Mouse (Mus musculus): ENCODE measurements at regions not wholly inside any gene's neighbourhood (a gene's known extent, or its start where the extent isn't known, plus 50 kb on each side); places are given as distances from the start of the nearest gene placed in this dataset.

- DNase-seq (ENCODE audit: low read depth) = no peak
Measured at GRCm38 (mm10) chr14:54098122-54098775, 155.7 kb downstream of the Dad1 start.

GRCm38 (mm10) chr14:54097026-54097425 is 156.9 kb downstream of the Dad1 start:
- no peak for DNase-seq (ENCODE audit: low read depth)

- no peak for DNase-seq (ENCODE audit: low read depth)
Measured at GRCm38 (mm10) chr14:54092444-54092843, 161.5 kb downstream of the Dad1 start.

GRCm38 (mm10) chr14:54086660-54087059 is 167.2 kb downstream of the Dad1 start:
- DNase-seq (ENCODE audit: low read depth) = no peak

- DNase-seq (ENCODE audit: low read depth) = no peak
Measured at GRCm38 (mm10) chr14:54074659-54075058, 179.2 kb downstream of the Dad1 start.

- no peak for DNase-seq (ENCODE audit: low read depth)
Measured at GRCm38 (mm10) chr14:54072283-54072912, 181.5 kb downstream of the Dad1 start.

GRCm38 (mm10) chr14:54070240-54070639 is 183.7 kb downstream of the Dad1 start:
- DNase-seq (ENCODE audit: low read depth) = no peak

GRCm38 (mm10) chr14:54068684-54069083 is 185.2 kb downstream of the Dad1 start:
- DNase-seq (ENCODE audit: low read depth) = no peak

- no peak for DNase-seq (ENCODE audit: low read depth)
Measured at GRCm38 (mm10) chr14:54065466-54065865, 188.4 kb downstream of the Dad1 start.

GRCm38 (mm10) chr14:54064541-54065402 is 189.1 kb downstream of the Dad1 start:
- DNase-seq (ENCODE audit: low read depth) = no peak

- DNase-seq (ENCODE audit: low read depth) = no peak
Measured at GRCm38 (mm10) chr14:54061570-54061969, 192.3 kb downstream of the Dad1 start.

GRCm38 (mm10) chr14:54059776-54060175 is 194.1 kb downstream of the Dad1 start:
- DNase-seq (ENCODE audit: low read depth) = peak; percentile 3

GRCm38 (mm10) chr14:54059096-54059495 is 194.8 kb downstream of the Dad1 start:
- no peak for DNase-seq (ENCODE audit: low read depth)

GRCm38 (mm10) chr14:54056691-54057090 is 197.2 kb downstream of the Dad1 start:
- no peak for DNase-seq (ENCODE audit: low read depth)

GRCm38 (mm10) chr14:54055390-54055789 is 198.5 kb downstream of the Dad1 start:
- no peak for DNase-seq (ENCODE audit: low read depth)

GRCm38 (mm10) chr14:54042286-54042685 is 211.6 kb downstream of the Dad1 start:
- no peak for DNase-seq (ENCODE audit: low read depth)

- DNase-seq (ENCODE audit: low read depth) = no peak
Measured at GRCm38 (mm10) chr14:54040644-54041043, 213.3 kb downstream of the Dad1 start.

GRCm38 (mm10) chr14:54034516-54034915 is 219.4 kb downstream of the Dad1 start:
- no peak for DNase-seq (ENCODE audit: low read depth)

GRCm38 (mm10) chr14:54023552-54023951 is 230.4 kb downstream of the Dad1 start:
- DNase-seq (ENCODE audit: low read depth) = no peak

GRCm38 (mm10) chr14:54021443-54021842 is 232.5 kb downstream of the Dad1 start:
- no peak for DNase-seq (ENCODE audit: low read depth)

GRCm38 (mm10) chr14:54014628-54015027 is 239.3 kb downstream of the Dad1 start:
- no peak for DNase-seq (ENCODE audit: low read depth)

- no peak for DNase-seq (ENCODE audit: low read depth)
Measured at GRCm38 (mm10) chr14:54002083-54002482, 251.8 kb downstream of the Dad1 start.

- peak; percentile 0 for DNase-seq (ENCODE audit: low read depth)
Measured at GRCm38 (mm10) chr14:54000527-54000926, 253.4 kb downstream of the Dad1 start.
